Mouse (Mus musculus): Measurements from ENCODE around the gene Spsb3. TPM values are rescaled to one million over a fixed set of nuclear protein-coding genes. Genes with fewer than 3 reads are reported as not detected.

The Spsb3 gene
- polyA plus RNA-seq, 1 experiment from 2014 or later = 34.8 TPM

DNA sequence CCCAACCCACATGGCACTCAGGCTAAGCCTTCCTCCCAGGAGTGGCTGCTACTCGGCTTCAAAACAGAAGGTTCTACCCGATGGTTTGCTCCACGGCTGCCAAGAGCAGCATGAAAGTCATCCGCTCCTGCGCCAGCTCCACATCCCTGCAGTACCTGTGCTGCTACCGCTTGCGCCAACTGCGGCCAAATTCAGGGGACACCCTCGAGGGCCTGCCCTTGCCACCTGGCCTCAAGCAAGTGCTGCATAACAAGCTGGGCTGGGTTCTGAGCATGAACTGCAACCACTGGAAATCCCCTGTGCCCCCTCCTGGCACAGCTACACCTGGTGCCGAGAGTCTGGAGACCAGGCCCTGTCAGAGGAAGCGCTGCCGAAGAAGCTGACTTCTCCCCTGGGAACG, 4.9 kb downstream of the Spsb3 start:
- no peak overlapping the region for H3K4me2 ChIP-seq
- H3K9ac ChIP-seq = no peak overlapping the region
- no peaks in the 10 kb centered on the region for H3K9me3 ChIP-seq (ENCODE audit: low read depth, low read length)
- H3K4me1 ChIP-seq (ENCODE audit: insufficient read depth) = peaks cover 13% of the 10 kb centered on the region
- H3K27ac ChIP-seq (ENCODE audit: low read depth) = no peak overlapping the region
- ATAC-seq (ENCODE audit: insufficient read depth) (no peak), DNase-seq (no peak)
- no peak for TF ChIP-seq CTCF (IDR thresholded peaks at IDR 0.05; ENCODE audit: low read depth)
- no peaks in the 10 kb centered on the region for H3K27me3 ChIP-seq (ENCODE audit: insufficient read depth, low read length)
- H3K4me3 ChIP-seq (ENCODE audit: low read depth, low read length) = no peak overlapping the region
- H3K36me3 ChIP-seq (ENCODE audit: insufficient read depth) = peaks cover 55% of the 10 kb centered on the region
- 87% methylated on average over 13 of the region's 13 CpGs for WGBS

DNA sequence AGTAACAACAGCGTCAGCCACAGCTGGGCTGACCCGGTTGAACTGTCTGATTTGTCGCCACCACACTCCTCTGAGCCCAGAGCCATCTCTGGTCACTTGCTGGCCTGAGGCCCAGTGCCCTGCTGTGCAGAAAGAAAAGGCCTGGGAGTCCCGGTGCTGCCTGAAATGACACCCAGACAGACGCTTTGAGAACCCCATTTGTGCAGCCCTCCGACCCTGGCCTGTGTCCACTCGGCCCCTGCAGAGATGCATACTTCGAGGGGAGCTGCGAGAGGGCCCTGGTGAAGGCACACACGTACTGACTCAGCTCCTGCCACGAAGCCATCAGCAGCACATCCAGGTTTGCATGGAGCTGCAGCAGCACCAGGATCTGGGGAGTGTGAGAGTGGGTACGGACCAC, 6.3 kb downstream of the Spsb3 start:
- Histone ChIP-seq H3K4me2 (no peak overlapping the region), H3K27me3 (ENCODE audit: insufficient read depth, low read length) (no peaks in the 10 kb centered on the region), H3K27ac (ENCODE audit: low read depth) (no peak overlapping the region), H3K4me1 (ENCODE audit: insufficient read depth) (peaks cover 6% of the 10 kb centered on the region), H3K36me3 (ENCODE audit: insufficient read depth) (peaks cover 63% of the 10 kb centered on the region), H3K9ac (no peak overlapping the region), H3K9me3 (ENCODE audit: low read depth, low read length) (no peaks in the 10 kb centered on the region), H3K4me3 (ENCODE audit: low read depth, low read length) (no peak overlapping the region)
- ATAC-seq (ENCODE audit: insufficient read depth) (no peak), DNase-seq (no peak)
- no peak for TF ChIP-seq CTCF (IDR thresholded peaks at IDR 0.05; ENCODE audit: low read depth)
- WGBS = 86% methylated on average over 12 of the region's 12 CpGs

DNA sequence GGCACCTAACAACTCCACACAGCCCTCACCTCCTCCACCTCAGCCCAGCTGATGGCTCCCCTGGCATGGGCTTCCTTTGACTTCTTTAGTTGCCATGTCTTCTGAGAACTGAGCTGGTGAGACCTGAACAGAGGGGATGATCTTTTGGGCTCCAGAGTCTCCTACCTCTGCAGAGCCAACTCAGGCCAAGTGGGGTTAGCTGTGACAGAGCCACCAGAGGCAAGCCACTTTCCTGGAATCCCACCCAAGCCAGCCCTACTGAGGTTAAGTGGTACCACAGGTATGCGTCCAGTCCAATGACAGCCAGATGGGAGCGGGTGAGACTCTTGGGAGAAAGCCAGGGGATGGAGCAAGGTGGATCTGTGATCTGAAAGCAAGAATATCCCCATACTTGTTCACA, 6.8 kb downstream of the Spsb3 start:
- no peaks in the 10 kb centered on the region for H3K27me3 ChIP-seq (ENCODE audit: insufficient read depth, low read length)
- H3K9me3 ChIP-seq (ENCODE audit: low read depth, low read length) = no peaks in the 10 kb centered on the region
- H3K4me2 ChIP-seq = no peak overlapping the region
- peaks cover 4% of the 10 kb centered on the region for H3K4me1 ChIP-seq (ENCODE audit: insufficient read depth)
- no peak overlapping the region for H3K27ac ChIP-seq (ENCODE audit: low read depth)
- DNase-seq (no peak), ATAC-seq (ENCODE audit: insufficient read depth) (no peak)
- H3K36me3 ChIP-seq (ENCODE audit: insufficient read depth) = peaks cover 66% of the 10 kb centered on the region
- WGBS = 92% methylated on average over 2 of the region's 2 CpGs
- no peak for TF ChIP-seq CTCF (IDR thresholded peaks at IDR 0.05; ENCODE audit: low read depth)
- no peak overlapping the region for H3K4me3 ChIP-seq (ENCODE audit: low read depth, low read length)
- H3K9ac ChIP-seq = no peak overlapping the region

DNA sequence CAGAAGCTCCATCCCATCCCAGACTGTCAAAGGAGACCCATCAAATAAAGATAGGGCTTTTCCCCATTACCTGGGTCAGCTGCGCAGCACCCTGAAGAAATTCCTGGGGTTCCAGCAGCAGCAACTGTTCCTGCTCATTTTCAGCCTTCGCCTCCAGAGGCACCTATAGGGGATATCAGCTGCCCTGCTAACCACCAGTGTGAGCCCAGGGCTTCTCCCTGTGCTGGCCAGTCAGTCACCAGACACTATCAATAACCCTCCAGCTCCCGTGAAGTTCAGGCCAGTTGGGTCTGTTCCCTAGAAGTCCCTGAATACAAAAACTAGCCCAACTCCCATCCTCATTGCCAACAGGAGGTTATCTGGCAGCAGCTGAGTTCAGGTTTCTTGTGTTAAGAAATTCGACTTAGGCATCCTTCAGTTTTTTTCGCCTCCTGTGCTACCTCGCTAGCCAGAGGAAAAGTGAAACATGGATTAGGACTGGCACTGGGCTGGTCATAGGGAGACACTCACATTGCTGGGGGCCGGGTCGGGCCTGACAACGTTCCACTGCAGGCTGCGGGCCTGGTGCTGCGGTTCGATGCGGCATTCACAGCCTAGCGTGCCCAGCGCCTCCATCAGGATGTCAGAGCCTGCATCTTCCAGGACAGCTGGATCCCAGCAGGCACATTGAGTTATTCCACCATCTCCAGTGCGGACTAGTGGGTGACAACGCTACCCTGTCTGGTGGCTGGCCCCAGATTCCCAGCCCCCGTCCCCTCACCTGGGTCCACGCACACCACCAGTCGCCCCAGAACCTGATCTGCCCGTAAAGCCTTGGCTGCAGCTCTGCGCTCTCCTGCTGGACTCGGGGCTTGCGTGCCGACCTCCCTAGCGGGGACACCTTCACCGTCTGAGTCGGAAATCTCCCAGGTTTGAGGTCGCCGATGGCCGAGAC, 7.9 kb downstream of the Spsb3 start:
- Histone ChIP-seq H3K36me3 (ENCODE audit: insufficient read depth) (peaks cover 69% of the 10 kb centered on the region), H3K4me2 (peak overlapping the region; percentile 96), H3K9ac (peak overlapping the region; percentile 82), H3K9me3 (ENCODE audit: low read depth, low read length) (no peaks in the 10 kb centered on the region), H3K4me3 (ENCODE audit: low read depth, low read length) (peak overlapping the region; percentile 90), H3K27me3 (ENCODE audit: insufficient read depth, low read length) (no peaks in the 10 kb centered on the region), H3K4me1 (ENCODE audit: insufficient read depth) (peaks cover 4% of the 10 kb centered on the region), H3K27ac (ENCODE audit: low read depth) (peak overlapping the region; percentile 21)
- no peak for TF ChIP-seq CTCF (IDR thresholded peaks at IDR 0.05; ENCODE audit: low read depth)
- ATAC-seq (ENCODE audit: insufficient read depth) = peak; percentile 9
- DNase-seq = no peak
- WGBS = 9% methylated on average over 31 of the region's 31 CpGs

DNA sequence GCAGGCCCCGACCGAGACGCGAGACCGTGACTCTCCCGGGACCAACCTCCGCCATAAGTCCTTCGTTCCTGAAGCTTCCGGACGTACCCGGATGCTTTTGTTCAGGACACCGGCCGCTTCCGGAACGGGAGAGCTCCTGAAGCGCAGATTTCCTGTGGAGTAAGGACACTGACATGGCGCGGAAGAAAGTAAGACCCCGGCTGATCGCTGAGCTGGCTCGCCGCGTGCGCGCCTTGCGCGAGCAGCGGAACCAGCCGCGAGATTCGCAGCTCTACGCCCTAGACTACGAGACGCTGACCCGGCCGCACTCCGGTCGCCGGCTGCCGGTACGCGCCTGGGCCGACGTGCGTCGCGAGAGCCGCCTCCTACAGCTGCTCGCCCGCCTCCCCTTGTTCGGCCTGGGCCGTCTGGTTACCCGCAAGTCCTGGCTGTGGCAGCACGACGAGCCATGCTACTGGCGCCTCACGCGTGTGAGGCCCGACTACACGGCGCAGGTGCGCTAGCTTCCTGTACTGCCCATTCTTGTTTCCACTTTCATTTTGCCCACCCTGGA, 8.6 kb downstream of the Spsb3 start, which contains the start of the genes Eme2 and Mrps34:
TSS of gene Eme2 (minus strand) at position 93 of the 553 bp plus-strand sequence.
TSS of gene Mrps34 (plus strand) at position 122 of the 553 bp plus-strand sequence.
- ATAC-seq (ENCODE audit: insufficient read depth) = peak; percentile 54
- Histone ChIP-seq H3K4me1 (ENCODE audit: insufficient read depth) (peaks cover 4% of the 10 kb centered on the region), H3K27ac (ENCODE audit: low read depth) (peak within 1 kb of the TSS; percentile 82), H3K9ac (peak within 1 kb of the TSS; percentile 82), H3K9me3 (ENCODE audit: low read depth, low read length) (no peaks in the 10 kb centered on the region), H3K27me3 (ENCODE audit: insufficient read depth, low read length) (no peaks in the 10 kb centered on the region), H3K4me3 (ENCODE audit: low read depth, low read length) (peak within 1 kb of the TSS; percentile 90), H3K4me2 (peak within 1 kb of the TSS; percentile 96), H3K36me3 (ENCODE audit: insufficient read depth) (peaks cover 70% of the 10 kb centered on the region)
- under 1% methylated on average over 62 of the region's 62 CpGs for WGBS
- peak; percentile 93 for DNase-seq
- no peak for TF ChIP-seq CTCF (IDR thresholded peaks at IDR 0.05; ENCODE audit: low read depth)

DNA sequence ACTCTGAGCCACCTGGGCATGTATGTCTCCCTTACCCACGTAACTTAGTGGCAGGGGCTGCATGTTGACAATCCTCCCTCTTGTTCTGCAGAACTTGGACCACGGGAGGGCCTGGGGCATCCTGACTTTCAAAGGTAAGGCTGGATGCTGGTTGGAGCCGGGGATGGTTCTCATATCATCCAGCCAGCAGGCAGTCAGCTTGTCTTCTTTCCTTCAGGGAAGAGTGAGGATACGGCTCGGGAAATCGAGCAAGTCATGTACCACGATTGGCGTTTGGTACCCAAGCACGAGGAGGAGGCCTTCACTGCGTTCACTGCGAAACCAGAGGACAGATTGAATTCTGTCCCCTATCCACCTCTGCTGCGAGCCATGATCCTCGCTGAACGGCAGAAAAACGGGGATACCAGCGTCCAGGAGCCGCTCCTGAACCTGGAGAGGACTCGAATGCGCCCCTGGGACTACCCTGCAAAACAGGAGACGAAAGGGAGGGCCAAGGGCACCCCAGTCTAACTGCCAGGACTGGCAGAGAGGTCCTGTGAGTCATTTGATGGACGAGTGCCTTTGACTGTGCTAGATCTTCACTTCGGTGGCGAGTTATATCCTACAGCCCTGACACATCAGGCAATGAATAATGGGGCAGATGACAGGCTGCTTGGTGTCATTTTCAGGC, 9.3 kb downstream of the Spsb3 start:
- 9% methylated on average over 23 of the region's 23 CpGs for WGBS
- Histone ChIP-seq H3K4me3 (ENCODE audit: low read depth, low read length) (peak overlapping the region; percentile 90), H3K4me2 (peak overlapping the region; percentile 96), H3K4me1 (ENCODE audit: insufficient read depth) (peaks cover 4% of the 10 kb centered on the region), H3K9ac (peak overlapping the region; percentile 82), H3K27me3 (ENCODE audit: insufficient read depth, low read length) (no peaks in the 10 kb centered on the region), H3K36me3 (ENCODE audit: insufficient read depth) (peaks cover 70% of the 10 kb centered on the region), H3K27ac (ENCODE audit: low read depth) (peak overlapping the region; percentile 82), H3K9me3 (ENCODE audit: low read depth, low read length) (no peaks in the 10 kb centered on the region)
- DNase-seq = no peak
- TF ChIP-seq CTCF (IDR thresholded peaks at IDR 0.05; ENCODE audit: low read depth) = no peak
- ATAC-seq (ENCODE audit: insufficient read depth) = no peak; the same call in 1 of the 2 replicates
